Mouse (Mus musculus) kidney, embryonic 15.5 days (tissue): ENCODE measurements at regions not wholly inside any gene's neighbourhood (a gene's known extent, or its start where the extent isn't known, plus 50 kb on each side); places are given as distances from the start of the nearest gene placed in this dataset.

ENCODE experiments used
- ATAC-seq: fragments of 200-750 bp; cut with Nextera tagmentation; replicated peaks from 2 replicates; pipeline ENCODE4 v1.8.0; 2017; ENCODE audit warnings: moderate TSS enrichment; ENCODE audit not compliant: low FRiP score
- H3K27ac ChIP-seq: fragments of 300-500 bp; sonication (generic); 2 replicates; pipeline ENCODE4 v1.5.1; 2015; ENCODE audit warnings: mild to moderate bottlenecking, inconsistent platforms
- H3K27me3 ChIP-seq: fragments of 300-500 bp; sonication (generic); 2 replicates; pipeline ENCODE4 v1.6.1; 2015; ENCODE audit warnings: inconsistent platforms
- H3K36me3 ChIP-seq: fragments of 300-500 bp; sonication (generic); 2 replicates; pipeline ENCODE4 v1.6.1; 2015; ENCODE audit warnings: inconsistent platforms
- H3K4me1 ChIP-seq: fragments of 300-500 bp; sonication (generic); 2 replicates; pipeline ENCODE4 v1.6.1; 2015; ENCODE audit warnings: inconsistent platforms
- H3K4me2 ChIP-seq: fragments of 300-500 bp; sonication (generic); 2 replicates; pipeline ENCODE4 v1.6.1; 2015; ENCODE audit warnings: moderate library complexity, mild to moderate bottlenecking, inconsistent platforms
- H3K4me3 ChIP-seq: fragments of 300-500 bp; sonication (generic); replicated peaks from 2 replicates; pipeline ENCODE4 v1.5.1; 2015; ENCODE audit warnings: mild to moderate bottlenecking, inconsistent platforms
- H3K9ac ChIP-seq: fragments of 300-500 bp; sonication (generic); 2 replicates; pipeline ENCODE4 v1.6.1; 2015; ENCODE audit warnings: mild to moderate bottlenecking, inconsistent platforms
- H3K9me3 ChIP-seq: fragments of 300-500 bp; sonication (generic); replicated peaks from 2 replicates; pipeline ENCODE4 v1.6.1; 2016; ENCODE audit warnings: inconsistent platforms
- WGBS: fragments of 180-500 bp; shearing (Covaris S2); methylation state at CpG from one replicate; pipeline ENCODE4 v1.1.7; 2015; ENCODE audit warnings: mixed read lengths; 5-methylcytosine and 5-hydroxymethylcytosine counted together

DNA sequence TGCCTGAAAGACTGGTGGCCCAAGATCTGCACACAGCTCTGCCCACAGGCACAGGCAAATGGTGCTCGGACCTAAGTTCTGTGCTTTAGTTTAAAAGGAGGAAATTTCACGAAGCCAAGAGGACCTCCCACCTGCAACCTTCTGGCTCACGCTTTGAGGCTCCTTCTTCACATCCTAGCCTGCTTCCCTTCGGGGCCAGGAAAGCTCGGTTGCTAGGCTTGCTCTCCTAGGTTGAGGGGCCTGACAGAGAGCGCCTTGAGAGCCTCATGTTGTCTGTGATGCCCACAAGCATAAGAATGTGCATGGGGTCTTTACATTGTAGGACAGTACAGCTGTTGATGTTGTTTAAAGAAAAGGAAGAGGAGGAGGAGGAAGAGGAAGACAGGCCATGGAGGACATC, 123.9 kb upstream of the Sgk1 start:
- H3K9ac ChIP-seq, result no peak overlapping the region
- 79% methylated on average over 6 of the region's 6 CpGs for WGBS
- no peak overlapping the region for H3K4me2 ChIP-seq

DNA sequence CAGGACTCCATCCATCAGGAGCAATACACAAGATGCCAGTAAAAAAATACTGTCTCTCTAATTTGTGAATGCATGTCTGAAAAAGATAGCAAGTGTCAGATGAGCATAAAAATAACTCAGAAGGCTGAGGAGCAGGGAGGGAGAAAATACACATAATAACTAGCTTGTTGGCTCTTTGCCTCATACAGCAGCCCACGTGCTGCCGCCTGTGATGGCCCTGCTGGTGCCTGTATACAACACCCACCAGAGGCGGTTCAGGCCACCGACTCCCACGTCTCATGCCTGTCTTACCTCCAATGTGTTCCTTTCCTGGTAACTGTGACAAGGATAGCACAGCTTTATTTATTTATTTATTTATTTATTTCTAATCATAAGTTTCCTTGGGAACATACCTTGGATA, 119.5 kb upstream of the Sgk1 start:
- no peak for ATAC-seq
- H3K9ac ChIP-seq, result no peak overlapping the region
- no peaks in the 10 kb centered on the region for H3K27me3 ChIP-seq

More for the DNA sequence above, 123.9 kb upstream of the Sgk1 start:
- no peak overlapping the region for H3K4me3 ChIP-seq
- no peak for ATAC-seq
- H3K9me3 ChIP-seq, result no peaks in the 10 kb centered on the region
- H3K36me3 ChIP-seq, result no peaks in the 10 kb centered on the region
- H3K4me1 ChIP-seq, result no peaks in the 10 kb centered on the region
- H3K27ac ChIP-seq, result no peak overlapping the region
- H3K27me3 ChIP-seq, result no peaks in the 10 kb centered on the region

GRCm38 (mm10) chr10:21763017-21763964, 118.7 kb upstream of the Sgk1 start:
- ATAC-seq, result no peak
- 94% methylated on average over 17 of the region's 17 CpGs for WGBS
- H3K4me1 ChIP-seq, result no peaks in the 10 kb centered on the region

More for the DNA sequence above, 119.5 kb upstream of the Sgk1 start:
- WGBS, result 78% methylated on average over 5 of the region's 5 CpGs
- Histone ChIP-seq H3K4me3 (no peak overlapping the region), H3K9me3 (no peaks in the 10 kb centered on the region), H3K36me3 (no peaks in the 10 kb centered on the region), H3K27ac (no peak overlapping the region), H3K4me1 (no peaks in the 10 kb centered on the region), H3K4me2 (no peak overlapping the region)

DNA sequence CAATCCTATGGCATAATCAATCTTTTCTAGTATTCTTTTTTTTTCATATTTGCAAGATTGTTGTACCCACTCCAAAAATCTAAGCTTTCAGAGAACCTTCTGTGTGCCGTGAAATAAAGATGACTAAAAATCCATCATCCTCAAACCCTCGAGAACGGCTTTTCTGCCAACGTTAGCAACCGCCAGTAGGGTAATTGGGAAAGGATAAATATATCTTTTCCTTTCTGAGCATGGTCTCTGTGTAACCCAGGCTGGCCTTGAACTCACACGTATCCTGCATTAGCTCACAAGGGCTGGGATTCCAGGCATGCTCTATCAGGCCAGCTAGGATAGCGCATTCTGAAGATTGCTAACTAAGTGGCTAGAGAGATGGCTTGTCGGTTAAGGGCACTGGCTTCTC, 117.9 kb upstream of the Sgk1 start:
- no peak overlapping the region for H3K4me2 ChIP-seq

More at GRCm38 (mm10) chr10:21763017-21763964, 118.7 kb upstream of the Sgk1 start:
- H3K9me3 ChIP-seq, result no peaks in the 10 kb centered on the region
- no peaks in the 10 kb centered on the region for H3K27me3 ChIP-seq
- no peak overlapping the region for H3K4me2 ChIP-seq
- no peak overlapping the region for H3K27ac ChIP-seq
- H3K9ac ChIP-seq, result no peak overlapping the region
- no peaks in the 10 kb centered on the region for H3K36me3 ChIP-seq
- no peak overlapping the region for H3K4me3 ChIP-seq

GRCm38 (mm10) chr10:21764891-21765290, 117.1 kb upstream of the Sgk1 start:
- Histone ChIP-seq H3K27ac (no peak overlapping the region), H3K9me3 (no peaks in the 10 kb centered on the region), H3K4me3 (no peak overlapping the region), H3K4me1 (no peaks in the 10 kb centered on the region), H3K4me2 (no peak overlapping the region), H3K27me3 (no peaks in the 10 kb centered on the region), H3K9ac (no peak overlapping the region), H3K36me3 (no peaks in the 10 kb centered on the region)
- ATAC-seq, result no peak
- 76% methylated on average over 13 of the region's 13 CpGs for WGBS

More for the DNA sequence above, 117.9 kb upstream of the Sgk1 start:
- H3K9ac ChIP-seq, result no peak overlapping the region
- no peaks in the 10 kb centered on the region for H3K36me3 ChIP-seq
- no peak for ATAC-seq
- H3K27me3 ChIP-seq, result no peaks in the 10 kb centered on the region
- H3K9me3 ChIP-seq, result no peaks in the 10 kb centered on the region
- 89% methylated on average over 8 of the region's 8 CpGs for WGBS
- no peaks in the 10 kb centered on the region for H3K4me1 ChIP-seq
- H3K27ac ChIP-seq, result no peak overlapping the region
- H3K4me3 ChIP-seq, result no peak overlapping the region

DNA sequence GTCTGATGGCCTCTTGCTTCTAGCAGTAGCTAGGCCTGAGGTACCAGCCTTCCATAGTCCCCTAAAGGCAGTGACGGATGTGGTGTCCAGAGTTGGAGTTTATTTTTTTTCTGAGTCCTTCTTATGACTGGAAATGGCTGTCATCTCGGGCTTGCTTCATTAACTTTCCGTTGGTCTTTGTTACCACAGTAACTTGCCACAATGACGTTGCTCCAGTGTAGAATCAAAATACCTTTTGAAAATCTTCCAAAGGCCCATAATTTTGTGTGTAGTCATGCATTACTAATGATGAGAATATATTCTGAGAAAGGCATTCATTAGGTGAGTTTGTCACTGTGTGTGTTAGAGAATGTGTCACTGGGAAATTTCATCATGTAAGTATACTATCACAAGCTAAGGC, 108.4 kb upstream of the Sgk1 start:
- Histone ChIP-seq H3K27me3 (no peaks in the 10 kb centered on the region), H3K4me2 (no peak overlapping the region), H3K9me3 (no peaks in the 10 kb centered on the region), H3K36me3 (no peaks in the 10 kb centered on the region), H3K4me1 (no peaks in the 10 kb centered on the region), H3K4me3 (no peak overlapping the region), H3K27ac (no peak overlapping the region), H3K9ac (no peak overlapping the region)
- ATAC-seq, result no peak
- WGBS, result 69% methylated on average over 4 of the region's 4 CpGs

GRCm38 (mm10) chr10:21775441-21775840, 106.5 kb upstream of the Sgk1 start:
- 86% methylated on average over 5 of the region's 5 CpGs for WGBS
- Histone ChIP-seq H3K27ac (no peak overlapping the region), H3K4me3 (no peak overlapping the region), H3K9me3 (no peaks in the 10 kb centered on the region), H3K27me3 (no peaks in the 10 kb centered on the region), H3K9ac (no peak overlapping the region), H3K4me1 (no peaks in the 10 kb centered on the region), H3K36me3 (no peaks in the 10 kb centered on the region), H3K4me2 (no peak overlapping the region)
- ATAC-seq, result no peak

DNA sequence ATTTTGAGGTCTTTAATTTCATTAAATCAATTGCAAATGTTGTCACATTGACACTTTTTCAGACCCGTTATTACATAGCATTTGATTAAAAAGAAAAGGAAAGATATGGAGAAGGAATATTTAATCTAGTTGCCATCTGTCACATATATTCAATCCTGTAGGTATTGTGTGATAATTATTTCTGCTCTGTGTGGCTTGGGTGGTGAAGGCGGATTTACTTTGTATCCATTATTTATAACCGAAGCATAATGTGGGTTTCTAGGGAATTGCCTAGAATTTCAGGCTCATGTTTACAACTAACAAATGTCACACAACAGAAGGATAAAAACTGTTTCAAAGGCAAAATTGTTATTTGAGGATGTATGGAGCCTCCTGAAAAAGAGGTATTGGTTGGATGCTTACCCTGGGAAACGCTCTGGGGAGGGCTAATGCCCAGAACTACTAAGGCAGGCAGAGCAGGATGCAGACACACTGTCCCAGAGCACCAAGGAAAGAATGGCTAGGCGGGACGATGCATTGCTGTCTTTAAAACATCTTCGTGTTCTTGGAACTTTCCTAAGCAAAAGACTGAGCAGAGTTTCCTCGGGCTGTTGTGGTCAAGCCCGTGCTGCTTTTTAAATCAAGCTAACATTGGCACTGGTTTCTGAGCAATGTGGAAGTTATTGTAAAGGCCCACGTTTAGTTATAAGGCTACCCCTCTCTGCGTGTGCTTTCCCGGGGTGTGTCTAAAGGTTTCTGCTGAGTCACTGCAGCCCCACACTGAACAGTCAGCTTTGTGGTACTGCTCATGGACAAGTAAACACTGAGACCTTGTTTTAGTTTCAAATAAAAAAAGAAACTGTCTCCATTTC, 105.8 kb upstream of the Sgk1 start:
- 76% methylated on average over 12 of the region's 12 CpGs for WGBS
- Histone ChIP-seq H3K9ac (no peak overlapping the region), H3K4me1 (no peaks in the 10 kb centered on the region), H3K27me3 (no peaks in the 10 kb centered on the region), H3K9me3 (no peaks in the 10 kb centered on the region), H3K36me3 (no peaks in the 10 kb centered on the region), H3K27ac (no peak overlapping the region), H3K4me2 (no peak overlapping the region), H3K4me3 (no peak overlapping the region)
- ATAC-seq, result no peak

DNA sequence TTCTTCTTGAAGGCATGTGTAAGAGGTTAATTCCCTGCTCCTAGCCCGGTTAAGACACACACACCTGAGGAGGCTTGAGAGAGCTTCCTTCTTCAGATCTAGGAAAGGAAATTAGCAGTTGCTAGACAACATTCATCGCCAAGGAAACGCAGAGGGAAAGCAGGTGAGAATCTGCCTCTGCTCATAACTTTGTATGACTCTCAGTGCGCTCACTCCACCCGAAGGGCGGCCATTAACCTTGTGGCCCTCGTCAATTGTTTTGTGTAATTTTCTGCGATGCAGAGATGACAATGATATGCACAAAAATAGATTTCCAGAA, 105.3 kb upstream of the Sgk1 start:
- no peak overlapping the region for H3K4me3 ChIP-seq
- 72% methylated on average over 8 of the region's 8 CpGs for WGBS
- H3K4me1 ChIP-seq, result no peaks in the 10 kb centered on the region
- H3K27me3 ChIP-seq, result no peaks in the 10 kb centered on the region
- no peaks in the 10 kb centered on the region for H3K9me3 ChIP-seq
- ATAC-seq, result no peak
- H3K9ac ChIP-seq, result no peak overlapping the region
- no peak overlapping the region for H3K27ac ChIP-seq
- no peaks in the 10 kb centered on the region for H3K36me3 ChIP-seq
- H3K4me2 ChIP-seq, result no peak overlapping the region

GRCm38 (mm10) chr10:21777103-21777502, 104.9 kb upstream of the Sgk1 start:
- Histone ChIP-seq H3K4me3 (no peak overlapping the region), H3K4me2 (no peak overlapping the region), H3K27ac (no peak overlapping the region), H3K9me3 (no peaks in the 10 kb centered on the region), H3K27me3 (no peaks in the 10 kb centered on the region), H3K36me3 (no peaks in the 10 kb centered on the region), H3K4me1 (no peaks in the 10 kb centered on the region), H3K9ac (no peak overlapping the region)
- WGBS, result 85% methylated on average over 3 of the region's 3 CpGs
- ATAC-seq, result no peak

DNA sequence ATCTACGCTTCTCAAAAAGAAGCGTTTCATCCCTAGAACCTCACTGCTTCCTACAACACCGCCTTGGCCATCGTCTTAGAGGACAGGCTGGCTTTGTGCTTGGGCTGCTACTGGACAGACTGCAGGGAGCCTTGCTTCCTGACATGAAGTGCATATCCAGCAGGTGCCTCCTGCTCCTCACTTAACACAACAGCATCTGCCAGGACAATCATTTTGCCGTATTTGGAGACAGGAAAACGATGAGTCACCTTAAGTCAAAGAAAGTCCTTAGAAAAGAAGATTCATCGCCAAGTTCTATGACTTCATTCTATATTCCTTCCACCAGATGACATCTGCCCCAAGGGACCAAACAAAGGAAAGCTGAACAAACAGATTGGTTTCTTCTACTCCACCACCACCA, 98.5 kb upstream of the Sgk1 start:
- Histone ChIP-seq H3K27me3 (no peaks in the 10 kb centered on the region), H3K4me2 (no peak overlapping the region), H3K4me1 (no peaks in the 10 kb centered on the region), H3K36me3 (no peaks in the 10 kb centered on the region), H3K27ac (no peak overlapping the region), H3K9ac (no peak overlapping the region), H3K9me3 (no peaks in the 10 kb centered on the region), H3K4me3 (no peak overlapping the region)
- no peak for ATAC-seq
- 82% methylated on average over 7 of the region's 7 CpGs for WGBS

GRCm38 (mm10) chr10:21785110-21785509, 96.9 kb upstream of the Sgk1 start:
- Histone ChIP-seq H3K4me2 (no peak overlapping the region), H3K9ac (no peak overlapping the region), H3K9me3 (no peaks in the 10 kb centered on the region), H3K27ac (no peak overlapping the region), H3K36me3 (no peaks in the 10 kb centered on the region), H3K27me3 (no peaks in the 10 kb centered on the region), H3K4me3 (no peak overlapping the region), H3K4me1 (peaks cover 6% of the 10 kb centered on the region)
- WGBS, result 71% methylated on average over 4 of the region's 4 CpGs
- no peak for ATAC-seq
